Mouse (Mus musculus) kidney, adult 2 months (tissue): ENCODE data around the gene Psmd9.

Source experiments
- CTCF ChIP-seq: fragments of 200-500 bp; conservative IDR thresholded peaks from 2 replicates; pipeline ENCODE4 v1.5.1; 2011; ENCODE audit warnings: low read depth, mild to moderate bottlenecking, control low read depth, low read length, moderate library complexity, mixed read lengths; ENCODE audit not compliant: insufficient read depth, insufficient read length
- POLR2A ChIP-seq: fragments of 200-500 bp; IDR thresholded peaks from one replicate; pipeline ENCODE4 v1.6.1; 2011; ENCODE audit warnings: low read depth, low read length, control low read depth

- TF ChIP-seq CTCF: no peak
- TF ChIP-seq POLR2A: no peak
Measured at GRCm38 (mm10) chr5:123194856-123195255, 25.6 kb downstream of the Psmd9 start.
